Mouse (Mus musculus) left cerebral cortex, postnatal 14 days (tissue): Measurements from ENCODE around the gene Mdn1. TPM values are rescaled to one million over a fixed set of nuclear protein-coding genes. Genes with fewer than 3 reads are reported as not detected.

Experiments
- DNase-seq, 2 experiments: peaks; one replicate each; pipeline ENCODE4 v3.0.0; 2021 to 2022; ENCODE audit warnings: low spot score in 2 of 2, mixed read lengths in 1 of 2
- intact Hi-C: fragments of 180-260 bp; cut with DNase I; formaldehyde crosslinking; loops from one replicate; pipeline ENCODE4 v1.15.1; 2025
- long read RNA-seq, 2 experiments: library from polyadenylated mRNA; stranded (forward); transcript quantifications; one replicate each; pipeline ENCODE4 v2.0.0; 2021
- total RNA-seq, 2 experiments: library from RNA; stranded (reverse); gene quantifications; 2 replicates each; pipeline ENCODE4 v1.2.3; 2021

Mdn1 gene
- 10 to 100 TPM; 22.2 to 28.0 TPM for total RNA-seq
- long read RNA-seq, experiment 1, partial matches to known transcripts: 0 of 1 reads
- long read RNA-seq, experiment 1, other reads (novel, unspliced or antisense): 1 of 1 reads
- long read RNA-seq, experiment 2, partial matches to known transcripts: 2 of 2 reads
- long read RNA-seq, experiment 2, other reads (novel, unspliced or antisense): 0 of 2 reads

GRCm38 (mm10) chr4:32656918-32657662 lies at the start of gene Mdn1:
Mdn1 (plus strand) TSS chr4:32657119.
- DNase-seq: peak; percentile 97 to 98
- intact Hi-C loops: no loop called here

- DNase-seq: peak; percentile 99 to 100
- intact Hi-C loops: no loop called here
These were observed 41.7 kb upstream of the Mdn1 start, which contains the start of gene Casp8ap2 for GRCm38 (mm10) chr4:32615034-32615881. Casp8ap2 (plus strand) TSS chr4:32615451.

GRCm38 (mm10) chr4:32621637-32622036 lies 35.3 kb upstream of the Mdn1 start:
- DNase-seq: no peak
- intact Hi-C loops: no loop called here

GRCm38 (mm10) chr4:32651669-32652068 lies 5.2 kb upstream of the Mdn1 start:
- intact Hi-C loops: no loop called here
- no peak for DNase-seq

- peak; percentile 1 to 6 for DNase-seq
- intact Hi-C loops: no loop called here
These were observed 594 bp upstream of the Mdn1 start for GRCm38 (mm10) chr4:32656146-32656904.

- DNase-seq: no peak
These were observed 8.9 kb downstream of the Mdn1 start for GRCm38 (mm10) chr4:32665843-32666242.

GRCm38 (mm10) chr4:32668291-32668690 lies 11.4 kb downstream of the Mdn1 start:
- DNase-seq: peak; percentile 6 to 13
- intact Hi-C loops: loop anchor here (10.0 kb wide), 1 partner anchor 613 kb away; no protein-coding TSS in a partner anchor

More at GRCm38 (mm10) chr4:32665843-32666242, 8.9 kb downstream of the Mdn1 start:
- intact Hi-C loops: loop anchor here (10.0 kb wide), 1 partner anchor 611 kb away; no protein-coding TSS in a partner anchor

GRCm38 (mm10) chr4:32669825-32670224 lies 12.9 kb downstream of the Mdn1 start:
- intact Hi-C loops: loop anchor here (10.0 kb wide), 1 partner anchor 615 kb away; no protein-coding TSS in a partner anchor

GRCm38 (mm10) chr4:32674025-32674424 lies 17.1 kb downstream of the Mdn1 start:
- intact Hi-C loops: no loop called here
- no peak for DNase-seq

More at GRCm38 (mm10) chr4:32669825-32670224, 12.9 kb downstream of the Mdn1 start:
- no peak for DNase-seq

- no peak for DNase-seq
- intact Hi-C loops: no loop called here
These were observed 20.6 kb downstream of the Mdn1 start for GRCm38 (mm10) chr4:32677471-32677870.

GRCm38 (mm10) chr4:32680843-32681242 lies 23.9 kb downstream of the Mdn1 start:
- intact Hi-C loops: no loop called here
- no peak for DNase-seq

- intact Hi-C loops: no loop called here
These were observed 25.6 kb downstream of the Mdn1 start for GRCm38 (mm10) chr4:32682471-32682870.

GRCm38 (mm10) chr4:32683061-32683582 lies 26.2 kb downstream of the Mdn1 start:
- no peak for DNase-seq
- intact Hi-C loops: no loop called here

More at GRCm38 (mm10) chr4:32682471-32682870, 25.6 kb downstream of the Mdn1 start:
- DNase-seq: no peak

- intact Hi-C loops: no loop called here
- DNase-seq: no peak
These were observed 60.8 kb downstream of the Mdn1 start for GRCm38 (mm10) chr4:32717733-32718132.

- DNase-seq: peak in 1 of 2 experiments; percentile 35
- intact Hi-C loops: loop anchor here (10.0 kb wide), 1 partner anchor 269 kb away; no protein-coding TSS in a partner anchor
These were observed 88.5 kb downstream of the Mdn1 start for GRCm38 (mm10) chr4:32745394-32745793.

- intact Hi-C loops: loop anchor here (10.0 kb wide), 1 partner anchor 266 kb away; no protein-coding TSS in a partner anchor
- DNase-seq: no peak
These were observed 91.5 kb downstream of the Mdn1 start for GRCm38 (mm10) chr4:32748396-32748795.

- intact Hi-C loops: loop anchor here (5.0 kb wide), 1 partner anchor 202 kb away; the partner anchor contains the start of gene Ankrd6
- peak; percentile 8 to 41 for DNase-seq
These were observed 93.8 kb downstream of the Mdn1 start for GRCm38 (mm10) chr4:32750711-32751110.

GRCm38 (mm10) chr4:32757430-32757829 lies 100.5 kb downstream of the Mdn1 start:
- intact Hi-C loops: no loop called here
- DNase-seq: peak; percentile 29 to 74
